Mouse (Mus musculus) ovary, adult 10 weeks (tissue): ENCODE measurements around the gene Vmn1r159. TPM values are rescaled to one million over a fixed set of nuclear protein-coding genes. Genes with fewer than 3 reads are reported as not detected.

Source experiments
- polyA plus RNA-seq: library from polyadenylated mRNA; stranded (reverse); fragments of 350-450 nt; fragmentation: Illumina TruSeq; extraction: RNeasy Lipid Tissue Mini Kit (QIAGEN cat#74804); gene quantifications from one replicate; pipeline ENCODE4 v1.2.3, GENCODE M21; 2014

Gene Vmn1r159
- not detected for polyA plus RNA-seq

GRCm38 (mm10) chr7:22843505-22843904, at the start of gene Vmn1r159:
Gene Vmn1r159, minus strand, starts transcription at chr7:22843605.

GRCm38 (mm10) chr7:22870924-22871323, 27.5 kb upstream of the Vmn1r159 start, which contains the start of gene Vmn1r160:
Gene Vmn1r160, plus strand, starts transcription at chr7:22871224.

Other genes with a start within 250 kb of the Vmn1r159 start
- not detected for gene Vmn1r155, start 185.6 kb downstream of the Vmn1r159 start, polyA plus RNA-seq
- not detected for gene Gm8693, start 151.3 kb downstream of the Vmn1r159 start, polyA plus RNA-seq
- gene Gm4567, start 123.9 kb downstream of the Vmn1r159 start, polyA plus RNA-seq: 0.63 TPM
- gene Vmn1r157, start 81.9 kb downstream of the Vmn1r159 start, polyA plus RNA-seq: not detected
- not detected for gene Vmn1r158, start 52.8 kb downstream of the Vmn1r159 start, polyA plus RNA-seq
- gene Vmn1r160, start 27.6 kb upstream of the Vmn1r159 start, polyA plus RNA-seq: not detected
- gene Gm4214, start 141.1 kb upstream of the Vmn1r159 start, polyA plus RNA-seq: not detected
- not detected for gene Gm4216, start 176.3 kb upstream of the Vmn1r159 start, polyA plus RNA-seq
- gene Vmn1r163, start 211.9 kb upstream of the Vmn1r159 start, polyA plus RNA-seq: not detected
- not detected for gene Gm8720, start 223.9 kb upstream of the Vmn1r159 start, polyA plus RNA-seq